Mouse (Mus musculus): Measurements from ENCODE around the gene 2900026A02Rik. TPM values are rescaled to one million over a fixed set of nuclear protein-coding genes. Genes with fewer than 3 reads are reported as not detected.
A peak's percentile ranks its signal among the peaks of the same experiment; 100 is the strongest.
"Not testable (repeated sequence)": the region's sequence is repeated elsewhere in the genome, so short reads cannot be mapped to it uniquely, and the experiment has no call there.

Gene 2900026A02Rik
- polyA plus RNA-seq, 1 experiment from 2014 or later = 5.3 TPM

DNA sequence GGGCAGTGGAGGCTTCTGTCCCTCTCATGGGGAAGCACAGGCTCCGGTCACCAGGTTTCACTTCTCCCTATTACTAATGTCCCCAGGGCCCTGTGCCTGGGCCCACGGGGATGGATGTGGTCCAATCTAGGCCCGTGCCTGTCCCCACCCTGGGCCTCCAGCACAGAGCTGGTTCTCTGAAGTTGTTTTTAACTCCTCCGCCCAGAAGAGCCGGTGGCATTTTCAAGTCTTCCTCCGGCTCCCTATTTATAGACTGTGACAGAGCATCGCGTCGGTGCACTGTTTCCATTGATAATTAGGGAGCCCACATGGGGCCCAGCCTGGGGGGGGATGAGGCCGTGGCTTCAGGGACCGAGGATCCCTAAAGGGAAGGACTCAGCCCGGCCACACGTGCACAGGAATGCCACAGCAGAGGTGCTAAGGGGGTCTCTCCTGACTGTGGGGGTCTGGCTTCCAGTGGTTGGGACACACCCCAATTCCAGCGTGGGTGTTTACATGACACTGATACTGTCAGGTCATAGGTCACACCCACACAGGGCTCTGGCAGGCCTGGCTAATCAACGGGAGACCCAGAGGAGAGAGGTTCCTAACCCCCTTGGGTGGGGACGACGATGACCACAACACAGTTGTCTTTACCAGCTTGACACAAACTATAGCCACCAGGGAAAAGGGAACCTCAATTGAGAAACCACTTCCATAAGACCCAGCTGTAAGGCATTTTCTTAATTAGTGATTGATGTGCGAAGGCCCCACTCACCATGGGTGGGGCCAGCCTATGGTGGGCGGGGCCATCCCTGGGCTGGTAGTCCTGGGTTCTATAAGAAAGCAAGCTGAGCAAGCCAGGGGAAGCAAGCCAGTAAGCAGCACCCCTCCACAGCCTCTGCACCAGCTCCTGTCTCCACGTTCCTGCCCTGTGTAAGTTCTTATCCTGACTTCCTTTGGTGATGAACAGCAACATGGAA lies 106.5 kb downstream of the 2900026A02Rik start:
- H3K4me3 ChIP-seq (ENCODE audit: low read depth, low read length) = no peak overlapping the region
- 0 out of 2 replicates have a peak, but pooled peaks cover 5% of the 10 kb centered on the region for H3K4me1 ChIP-seq (replicated peaks; ENCODE audit: control insufficient read depth, insufficient read depth)
- H3K9me3 ChIP-seq (ENCODE audit: control insufficient read depth, low read length) = no peaks in the 10 kb centered on the region
- ATAC-seq (ENCODE audit: low FRiP score, low TSS enrichment) (no peak; the same call in 1 of the 2 replicates), DNase-seq (ENCODE audit: low spot score) (no peak)
- no peaks in the 10 kb centered on the region for H3K27me3 ChIP-seq (ENCODE audit: control insufficient read depth, insufficient read depth, low read length)
- peak overlapping the region; percentile 31; the same call in 1 of the 2 replicates for H3K9ac ChIP-seq (ENCODE audit: low read length)
- WGBS = 35% methylated on average over 20 of the region's 20 CpGs
- TF ChIP-seq EP300 (optimal IDR thresholded peaks at IDR 0.05) (no peak), CTCF (IDR thresholded peaks at IDR 0.05; ENCODE audit: low read depth) (no peak)
- no peak overlapping the region for H3K4me2 ChIP-seq (replicated peaks; ENCODE audit: low read depth)
- peak overlapping the region; percentile 73 for H3K27ac ChIP-seq (replicated peaks)
- no peaks in the 10 kb centered on the region for H3K36me3 ChIP-seq (ENCODE audit: control insufficient read depth, insufficient read depth, low read length)

DNA sequence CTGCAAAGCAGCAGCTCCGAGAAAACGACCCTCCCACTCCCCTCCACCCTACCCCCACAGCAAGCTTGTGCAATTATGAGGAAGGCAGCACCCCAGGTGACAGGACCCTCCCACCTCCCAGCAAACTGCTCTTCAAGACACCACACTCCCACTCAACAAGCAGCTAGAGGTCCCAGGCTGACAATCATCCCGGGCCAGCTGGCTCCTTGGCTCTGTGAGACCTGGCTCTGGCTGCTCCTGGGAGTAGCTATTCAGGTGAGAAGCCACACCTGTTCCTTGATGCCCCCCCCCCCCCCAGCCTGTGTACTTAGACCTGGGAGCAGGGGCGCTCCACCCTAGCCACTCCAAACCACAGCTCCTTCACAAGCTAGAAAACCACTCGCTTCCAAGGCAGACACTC lies 107.9 kb downstream of the 2900026A02Rik start:
- Histone ChIP-seq H3K27ac (replicated peaks) (peak overlapping the region; percentile 58; the same call in 1 of the 2 replicates), H3K9me3 (ENCODE audit: control insufficient read depth, low read length) (no peaks in the 10 kb centered on the region), H3K4me2 (replicated peaks; ENCODE audit: low read depth) (no peak overlapping the region), H3K4me3 (ENCODE audit: low read depth, low read length) (no peak overlapping the region), H3K9ac (ENCODE audit: low read length) (no peak overlapping the region), H3K36me3 (ENCODE audit: control insufficient read depth, insufficient read depth, low read length) (no peaks in the 10 kb centered on the region), H3K27me3 (ENCODE audit: control insufficient read depth, insufficient read depth, low read length) (no peaks in the 10 kb centered on the region), H3K4me1 (replicated peaks; ENCODE audit: control insufficient read depth, insufficient read depth) (0 out of 2 replicates have a peak, but pooled peaks cover 5% of the 10 kb centered on the region)
- peak; percentile 81 for DNase-seq (ENCODE audit: low spot score)
- ATAC-seq (ENCODE audit: low FRiP score, low TSS enrichment) = peak; percentile 71
- TF ChIP-seq CTCF (IDR thresholded peaks at IDR 0.05; ENCODE audit: low read depth) = no peak
- no peak for TF ChIP-seq EP300 (optimal IDR thresholded peaks at IDR 0.05)
- WGBS = 21% methylated on average over 5 of the region's 5 CpGs

DNA sequence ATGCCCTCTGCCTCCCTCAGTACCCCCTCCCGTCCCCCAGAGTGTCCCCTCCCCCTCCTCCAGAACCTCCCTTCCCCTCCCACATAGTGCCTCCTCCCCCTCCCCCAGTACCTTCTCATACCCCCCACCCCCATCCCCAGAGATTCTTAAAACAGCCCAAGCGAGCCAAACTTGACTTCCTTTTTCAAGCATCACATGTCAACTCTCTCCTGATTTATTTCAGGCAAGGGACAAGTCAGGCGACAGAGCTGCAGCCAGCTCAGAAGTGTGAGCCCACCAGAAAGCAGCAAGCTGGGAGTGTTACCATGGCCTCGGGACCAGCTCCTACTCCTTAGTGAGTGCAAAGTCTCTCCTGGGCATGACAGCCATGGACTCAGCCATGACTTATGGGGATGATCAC lies 109.7 kb downstream of the 2900026A02Rik start:
- Histone ChIP-seq H3K4me3 (ENCODE audit: low read depth, low read length) (no peak overlapping the region), H3K4me2 (replicated peaks; ENCODE audit: low read depth) (no peak overlapping the region), H3K4me1 (replicated peaks; ENCODE audit: control insufficient read depth, insufficient read depth) (0 out of 2 replicates have a peak, but pooled peaks cover 5% of the 10 kb centered on the region), H3K9ac (ENCODE audit: low read length) (no peak overlapping the region), H3K9me3 (ENCODE audit: control insufficient read depth, low read length) (no peaks in the 10 kb centered on the region), H3K27ac (replicated peaks) (no peak overlapping the region), H3K27me3 (ENCODE audit: control insufficient read depth, insufficient read depth, low read length) (no peaks in the 10 kb centered on the region), H3K36me3 (ENCODE audit: control insufficient read depth, insufficient read depth, low read length) (no peaks in the 10 kb centered on the region)
- ATAC-seq (ENCODE audit: low FRiP score, low TSS enrichment) (no peak), DNase-seq (ENCODE audit: low spot score) (no peak)
- TF ChIP-seq EP300 (optimal IDR thresholded peaks at IDR 0.05) = no peak
- TF ChIP-seq CTCF (IDR thresholded peaks at IDR 0.05; ENCODE audit: low read depth) = no peak
- WGBS = 21% methylated on average over 4 of the region's 4 CpGs

DNA sequence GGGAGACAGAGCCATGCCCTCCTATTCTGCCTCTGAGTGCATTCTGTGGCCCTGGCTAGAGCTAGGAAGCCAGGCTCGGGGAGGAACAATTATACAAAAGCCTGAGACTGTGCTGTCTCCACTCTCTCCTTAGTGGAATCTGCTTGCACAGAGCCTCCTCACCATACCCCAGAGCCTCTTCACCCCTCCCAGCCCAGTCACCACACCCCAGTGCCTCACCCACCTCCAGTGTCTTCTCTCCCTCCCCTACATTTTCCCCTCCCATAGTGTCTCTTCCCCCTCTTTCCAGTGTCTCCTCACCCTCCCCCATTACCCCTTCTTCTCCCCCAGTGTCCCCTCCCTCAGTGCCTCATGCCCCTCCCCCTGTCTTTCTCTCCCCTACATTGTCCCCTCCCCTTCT lies 110.1 kb downstream of the 2900026A02Rik start:
- H3K27ac ChIP-seq (replicated peaks) = peak overlapping the region; percentile 30; the same call in 1 of the 2 replicates
- H3K4me3 ChIP-seq (ENCODE audit: low read depth, low read length) = no peak overlapping the region
- H3K9ac ChIP-seq (ENCODE audit: low read length) = no peak overlapping the region
- no peaks in the 10 kb centered on the region for H3K27me3 ChIP-seq (ENCODE audit: control insufficient read depth, insufficient read depth, low read length)
- TF ChIP-seq CTCF (IDR thresholded peaks at IDR 0.05; ENCODE audit: low read depth) = no peak
- no peak for TF ChIP-seq EP300 (optimal IDR thresholded peaks at IDR 0.05)
- WGBS = 0% methylated on average over 1 of the region's 1 CpGs
- no peak for ATAC-seq (ENCODE audit: low FRiP score, low TSS enrichment)
- 0 out of 2 replicates have a peak, but pooled peaks cover 5% of the 10 kb centered on the region for H3K4me1 ChIP-seq (replicated peaks; ENCODE audit: control insufficient read depth, insufficient read depth)
- no peaks in the 10 kb centered on the region for H3K9me3 ChIP-seq (ENCODE audit: control insufficient read depth, low read length)
- no peak overlapping the region for H3K4me2 ChIP-seq (replicated peaks; ENCODE audit: low read depth)
- no peaks in the 10 kb centered on the region for H3K36me3 ChIP-seq (ENCODE audit: control insufficient read depth, insufficient read depth, low read length)
- no peak for DNase-seq (ENCODE audit: low spot score)

DNA sequence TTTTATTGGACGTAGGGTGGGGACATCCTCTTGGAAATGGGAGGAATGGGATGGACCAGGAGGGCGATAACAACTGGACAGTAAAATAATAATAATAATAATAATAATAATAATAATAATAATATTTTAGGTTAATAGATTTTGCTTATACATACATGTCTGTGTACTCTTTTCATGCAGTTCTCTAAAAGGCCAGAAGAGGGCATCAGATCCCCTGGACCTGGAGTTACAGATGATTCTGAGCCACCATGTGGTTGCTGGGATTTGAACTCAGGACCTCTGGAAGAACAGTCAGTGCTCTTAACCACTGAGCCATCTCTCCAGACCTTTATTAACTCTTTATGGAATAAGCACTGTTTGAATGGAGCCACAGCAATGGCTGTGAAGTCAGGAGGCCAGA lies 111.4 kb downstream of the 2900026A02Rik start:
- not testable (repeated sequence) for H3K4me2 ChIP-seq (replicated peaks; ENCODE audit: low read depth); H3K36me3 ChIP-seq (ENCODE audit: control insufficient read depth, insufficient read depth, low read length); H3K27me3 ChIP-seq (ENCODE audit: control insufficient read depth, insufficient read depth, low read length); H3K4me1 ChIP-seq (replicated peaks; ENCODE audit: control insufficient read depth, insufficient read depth); ATAC-seq (ENCODE audit: low FRiP score, low TSS enrichment); H3K27ac ChIP-seq (replicated peaks); H3K9ac ChIP-seq (ENCODE audit: low read length); H3K4me3 ChIP-seq (ENCODE audit: low read depth, low read length); DNase-seq (ENCODE audit: low spot score); H3K9me3 ChIP-seq (ENCODE audit: control insufficient read depth, low read length)
- WGBS = 91% methylated on average over 2 of the region's 2 CpGs
- peak; percentile 69 for TF ChIP-seq CTCF (IDR thresholded peaks at IDR 0.05; ENCODE audit: low read depth)
